Mouse (Mus musculus) frontal cortex, postnatal 36 days (tissue): ENCODE measurements around the gene Slc6a18.

Experiments used
- DNase-seq, 2 experiments: peaks; one replicate each; pipeline ENCODE4 v3.0.0; 2022; ENCODE audit warnings: low spot score in 2 of 2

Gene Slc6a18

GRCm38 (mm10) chr13:73685502-73685901 is 7.7 kb upstream of the Slc6a18 start:
- DNase-seq = no peak

GRCm38 (mm10) chr13:73684412-73684811 is 6.6 kb upstream of the Slc6a18 start:
- no peak for DNase-seq

- peak; percentile 19 to 30 for DNase-seq
Measured at GRCm38 (mm10) chr13:73683682-73684081, 5.9 kb upstream of the Slc6a18 start.

GRCm38 (mm10) chr13:73682226-73682625 is 4.4 kb upstream of the Slc6a18 start:
- DNase-seq = no peak

- no peak for DNase-seq
Measured at GRCm38 (mm10) chr13:73680394-73680793, 2.6 kb upstream of the Slc6a18 start.

GRCm38 (mm10) chr13:73679311-73679710 is 1.5 kb upstream of the Slc6a18 start:
- no peak for DNase-seq

GRCm38 (mm10) chr13:73675161-73675560 is 2.7 kb downstream of the Slc6a18 start:
- no peak for DNase-seq

GRCm38 (mm10) chr13:73660163-73660695 is 17.6 kb downstream of the Slc6a18 start:
- DNase-seq = no peak

GRCm38 (mm10) chr13:73658953-73659352 is 18.9 kb downstream of the Slc6a18 start:
- no peak for DNase-seq

- DNase-seq = no peak
Measured at GRCm38 (mm10) chr13:73654976-73655375, 22.8 kb downstream of the Slc6a18 start.

- DNase-seq = no peak
Measured at GRCm38 (mm10) chr13:73653266-73653665, 24.6 kb downstream of the Slc6a18 start.

GRCm38 (mm10) chr13:73646397-73647087 is 31.3 kb downstream of the Slc6a18 start:
- peak; percentile 26 to 57 for DNase-seq

- DNase-seq = no peak
Measured at GRCm38 (mm10) chr13:73641296-73641695, 36.5 kb downstream of the Slc6a18 start.

- DNase-seq = no peak
Measured at GRCm38 (mm10) chr13:73637826-73638225, 40.0 kb downstream of the Slc6a18 start.

- no peak for DNase-seq
Measured at GRCm38 (mm10) chr13:73631837-73632236, 46.0 kb downstream of the Slc6a18 start.

- no peak for DNase-seq
Measured at GRCm38 (mm10) chr13:73628586-73629113, 49.2 kb downstream of the Slc6a18 start.

GRCm38 (mm10) chr13:73626745-73627549 is 50.9 kb downstream of the Slc6a18 start, which contains the start of gene Tert:
Gene Tert, plus strand, starts transcription at chr13:73626911.
- DNase-seq = peak; percentile 37 to 41

GRCm38 (mm10) chr13:73626410-73626744 is 51.4 kb downstream of the Slc6a18 start:
- no peak for DNase-seq

GRCm38 (mm10) chr13:73620637-73621036 is 57.2 kb downstream of the Slc6a18 start:
- DNase-seq = no peak

- DNase-seq = no peak
Measured at GRCm38 (mm10) chr13:73618406-73618805, 59.4 kb downstream of the Slc6a18 start.
